Mouse (Mus musculus) adrenal gland, postnatal 14 days (tissue): Measurements from ENCODE around the gene Reep3. TPM values are rescaled to one million over a fixed set of nuclear protein-coding genes. Genes with fewer than 3 reads are reported as not detected.

ENCODE experiments used
- DNase-seq: peaks from one replicate; pipeline ENCODE4 v3.0.0; 2021; ENCODE audit warnings: mixed read lengths
- total RNA-seq: library from RNA; stranded (reverse); gene quantifications from 2 replicates; pipeline ENCODE4 v1.2.3, GENCODE M21; 2021

Reep3 gene
- total RNA-seq, 1 experiment from 2014 or later, result 47.1 TPM

DNA sequence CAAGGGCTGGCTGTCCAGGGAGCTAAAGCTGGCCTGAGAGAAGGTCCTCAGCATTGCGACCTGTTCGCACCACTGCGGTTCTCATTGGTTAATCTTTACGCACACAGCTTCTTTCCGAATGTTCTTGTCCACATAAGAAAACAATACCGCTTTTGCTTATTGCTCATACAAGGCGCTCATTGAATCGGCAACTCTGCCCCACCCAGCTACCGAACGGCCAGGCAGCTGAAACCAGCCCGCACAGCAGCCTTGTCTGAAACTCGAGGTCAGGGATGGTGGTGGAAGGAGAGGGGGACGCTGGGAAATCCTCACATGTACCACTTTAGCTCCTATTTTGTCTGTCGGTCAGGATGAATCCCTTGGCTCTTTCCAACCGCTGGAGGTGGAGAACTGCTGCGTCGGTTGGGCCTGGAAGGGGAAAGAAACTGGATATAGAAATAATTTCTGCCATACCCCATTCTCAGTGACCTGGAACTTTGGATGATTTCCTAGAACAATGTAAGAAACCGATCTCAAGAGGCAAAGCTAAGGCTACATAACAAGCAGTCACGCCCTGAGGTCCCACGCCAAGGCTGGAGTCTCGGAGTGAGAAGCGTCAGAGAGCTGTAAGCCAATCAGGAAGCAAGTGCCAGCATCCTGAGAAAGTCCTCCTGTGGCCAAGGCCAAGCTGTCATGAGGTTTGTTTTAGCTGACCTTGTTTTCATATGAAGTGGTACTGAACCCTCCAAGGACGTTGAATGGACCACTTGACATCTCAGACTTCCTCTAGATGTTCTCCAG is 126.2 kb downstream of the Reep3 start:
- DNase-seq, result no peak

DNA sequence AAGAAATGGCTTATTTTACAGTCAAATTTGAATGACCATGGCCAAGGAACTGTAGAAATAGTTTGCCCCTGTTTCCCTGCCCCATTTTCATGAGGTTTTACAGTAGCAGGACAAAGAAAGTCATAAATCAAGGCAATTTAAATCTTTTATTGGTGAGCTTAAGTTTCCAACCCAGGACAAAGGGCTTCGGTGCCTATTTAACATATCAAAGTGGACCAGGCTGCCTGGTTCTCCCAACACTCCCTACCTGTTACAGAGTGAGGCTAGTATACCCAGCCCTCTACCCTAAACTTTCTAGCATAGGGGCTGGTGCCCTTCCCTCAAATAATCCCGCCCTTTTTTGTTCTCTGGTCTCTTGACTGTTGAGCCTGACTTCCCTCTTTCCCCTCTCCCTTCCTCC is 127.2 kb downstream of the Reep3 start:
- no peak for DNase-seq

DNA sequence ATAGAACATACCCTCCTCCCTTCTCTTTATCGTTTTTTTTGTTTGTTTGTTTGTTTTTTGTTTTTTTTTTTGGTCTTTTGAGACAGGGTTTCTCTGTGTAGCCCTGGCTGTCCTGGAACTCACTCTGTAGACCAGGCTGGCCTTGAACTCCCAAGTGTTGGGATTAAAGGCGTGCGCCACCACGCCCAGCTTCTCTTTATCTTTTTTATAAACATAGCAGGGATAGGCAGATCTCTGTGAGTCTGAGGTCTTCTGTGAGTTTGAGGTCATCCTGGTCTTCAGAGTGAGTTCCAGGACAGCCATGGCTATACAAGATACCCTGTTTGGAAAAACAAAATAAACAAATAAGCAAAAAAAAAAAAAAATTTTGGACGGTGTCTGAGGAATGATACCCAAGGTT is 127.7 kb downstream of the Reep3 start:
- DNase-seq, result no peak

DNA sequence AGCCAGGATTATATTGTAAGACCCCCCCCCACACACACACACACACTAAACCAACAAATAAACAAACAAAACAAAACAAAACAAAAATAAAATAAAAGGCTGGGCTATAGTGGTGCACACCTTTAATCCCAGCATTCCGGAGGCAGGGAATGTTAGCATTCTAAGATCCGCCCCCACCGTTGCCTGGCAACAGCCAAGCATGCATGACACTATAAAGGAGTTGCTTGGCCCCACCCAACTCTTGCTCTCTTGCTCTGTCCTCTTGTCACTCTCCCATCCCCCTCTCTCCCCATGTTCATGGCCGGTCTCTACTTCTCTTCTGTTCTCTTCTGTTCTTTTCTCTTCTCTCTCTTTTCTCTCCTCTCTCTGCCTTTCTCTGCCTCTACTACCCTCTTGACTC is 128.2 kb downstream of the Reep3 start:
- no peak for DNase-seq

DNA sequence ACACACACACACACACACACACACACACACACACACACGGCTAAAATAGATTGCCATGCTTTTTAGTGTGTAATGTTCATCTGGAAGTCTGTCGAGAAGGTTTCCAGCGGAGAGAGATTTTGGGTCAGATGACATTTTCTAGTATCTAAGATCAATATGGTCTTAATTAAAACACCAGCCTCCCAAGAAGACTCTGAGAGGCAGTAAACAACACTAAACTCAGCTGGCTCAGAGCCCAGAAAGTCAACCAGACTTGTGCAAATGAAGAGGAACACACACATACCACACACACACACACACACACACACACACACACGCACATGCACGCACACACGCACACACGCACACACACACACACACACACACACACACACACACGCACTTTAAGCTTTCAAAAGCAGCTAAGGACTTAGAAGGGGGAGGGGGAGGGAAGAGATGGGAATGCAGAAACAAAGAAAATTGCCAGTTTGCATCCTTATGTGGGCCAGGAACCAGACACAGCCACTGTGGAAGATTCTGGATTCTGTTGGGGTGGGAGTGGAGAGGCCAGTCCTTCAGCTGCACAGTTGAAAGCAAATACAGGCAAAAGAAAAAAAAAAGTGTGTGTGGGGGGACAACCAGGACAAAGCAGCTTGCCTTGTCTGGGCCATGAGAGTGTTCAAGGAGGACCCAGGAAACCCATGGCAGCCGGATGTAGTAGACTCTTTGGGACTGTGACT is 130.2 kb downstream of the Reep3 start:
- peak; percentile 34 for DNase-seq

DNA sequence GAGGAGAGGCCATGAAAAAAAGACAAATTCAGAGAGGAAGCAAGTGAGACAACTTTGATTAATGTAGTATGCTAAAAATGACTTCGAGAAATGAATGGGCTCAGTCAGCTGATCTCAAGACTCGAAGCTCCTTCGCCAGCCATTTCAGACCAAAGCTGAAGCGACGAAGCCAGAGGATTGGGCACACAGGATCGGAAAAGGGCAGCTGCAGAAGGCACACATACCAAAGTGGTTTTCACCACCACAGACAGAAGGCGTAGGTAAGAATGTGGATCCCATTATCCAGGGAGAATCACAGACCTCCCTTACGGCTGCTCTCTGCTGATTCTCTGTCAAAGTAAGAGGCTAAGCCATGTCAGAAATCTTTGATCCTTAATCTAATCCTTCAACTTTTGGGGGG is 136.6 kb downstream of the Reep3 start:
- DNase-seq, result no peak

Other genes starting within 250 kb of the Reep3 start
- gene Jmjd1c, start 820 bp downstream of the Reep3 start, total RNA-seq, result 56.4 and 61.4 TPM in 2 replicates
- 17.5 and 21.8 TPM in 2 replicates for gene Nrbf2, start 188.4 kb upstream of the Reep3 start, total RNA-seq